Mouse (Mus musculus): ENCODE measurements at regions not wholly inside any gene's neighbourhood (a gene's known extent, or its start where the extent isn't known, plus 50 kb on each side); places are given as distances from the start of the nearest gene placed in this dataset.

GRCm38 (mm10) chr9:43594814-43595213 lies 149.0 kb upstream of the Nectin1 start:
- DNase-seq (ENCODE audit: low spot score in 2 of 2), result no peak

GRCm38 (mm10) chr9:43595461-43595860 lies 148.3 kb upstream of the Nectin1 start:
- DNase-seq (ENCODE audit: low spot score in 2 of 2), result no peak

- no peak for DNase-seq (ENCODE audit: low spot score in 2 of 2)
Observed at GRCm38 (mm10) chr9:43600396-43600795, 143.4 kb upstream of the Nectin1 start.

- DNase-seq (ENCODE audit: low spot score in 2 of 2), result no peak
Observed at GRCm38 (mm10) chr9:43617632-43618031, 126.2 kb upstream of the Nectin1 start.

- DNase-seq (ENCODE audit: low spot score in 2 of 2), result no peak
Observed at GRCm38 (mm10) chr9:43627558-43627957, 116.2 kb upstream of the Nectin1 start.

- no peak for DNase-seq (ENCODE audit: low spot score in 2 of 2)
Observed at GRCm38 (mm10) chr9:43628786-43629185, 115.0 kb upstream of the Nectin1 start.

GRCm38 (mm10) chr9:43636372-43636965 lies 107.3 kb upstream of the Nectin1 start:
- no peak for DNase-seq (ENCODE audit: low spot score in 2 of 2)

GRCm38 (mm10) chr9:43658186-43658585 lies 85.6 kb upstream of the Nectin1 start:
- no peak for DNase-seq (ENCODE audit: low spot score in 2 of 2)

- no peak for DNase-seq (ENCODE audit: low spot score in 2 of 2)
Observed at GRCm38 (mm10) chr9:43659237-43659636, 84.5 kb upstream of the Nectin1 start.

GRCm38 (mm10) chr9:43660151-43660550 lies 83.6 kb upstream of the Nectin1 start:
- no peak for DNase-seq (ENCODE audit: low spot score in 2 of 2)

- no peak for DNase-seq (ENCODE audit: low spot score in 2 of 2)
Observed at GRCm38 (mm10) chr9:43660896-43661563, 82.8 kb upstream of the Nectin1 start.

GRCm38 (mm10) chr9:43661646-43662045 lies 82.1 kb upstream of the Nectin1 start:
- no peak for DNase-seq (ENCODE audit: low spot score in 2 of 2)

- DNase-seq (ENCODE audit: low spot score in 2 of 2), result no peak
Observed at GRCm38 (mm10) chr9:43667386-43667785, 76.4 kb upstream of the Nectin1 start.

GRCm38 (mm10) chr9:43667974-43668373 lies 75.8 kb upstream of the Nectin1 start:
- no peak for DNase-seq (ENCODE audit: low spot score in 2 of 2)

- no peak for DNase-seq (ENCODE audit: low spot score in 2 of 2)
Observed at GRCm38 (mm10) chr9:43668731-43669130, 75.1 kb upstream of the Nectin1 start.

- DNase-seq (ENCODE audit: low spot score in 2 of 2), result no peak
Observed at GRCm38 (mm10) chr9:43670563-43670962, 73.2 kb upstream of the Nectin1 start.

- no peak for DNase-seq (ENCODE audit: low spot score in 2 of 2)
Observed at GRCm38 (mm10) chr9:43673171-43673680, 70.6 kb upstream of the Nectin1 start.

GRCm38 (mm10) chr9:43674321-43674720 lies 69.5 kb upstream of the Nectin1 start:
- no peak for DNase-seq (ENCODE audit: low spot score in 2 of 2)

GRCm38 (mm10) chr9:43676011-43676410 lies 67.8 kb upstream of the Nectin1 start:
- no peak for DNase-seq (ENCODE audit: low spot score in 2 of 2)

- DNase-seq (ENCODE audit: low spot score in 2 of 2), result peak in 1 of 2 experiments; percentile 37
Observed at GRCm38 (mm10) chr9:43679331-43679730, 64.5 kb upstream of the Nectin1 start.

GRCm38 (mm10) chr9:43681317-43681716 lies 62.5 kb upstream of the Nectin1 start:
- DNase-seq (ENCODE audit: low spot score in 2 of 2), result peak in 1 of 2 experiments; percentile 49

- no peak for DNase-seq (ENCODE audit: low spot score in 2 of 2)
Observed at GRCm38 (mm10) chr9:43682102-43682501, 61.7 kb upstream of the Nectin1 start.

- no peak for DNase-seq (ENCODE audit: low spot score in 2 of 2)
Observed at GRCm38 (mm10) chr9:43684596-43684995, 59.2 kb upstream of the Nectin1 start.
